Mouse (Mus musculus) embryonic fibroblast, embryonic 13.5 days (primary cell): ENCODE data around the gene Fuz. TPM values are rescaled to one million over a fixed set of nuclear protein-coding genes. Genes with fewer than 3 reads are reported as not detected.

Experiments
- H3K27ac ChIP-seq: 2 replicates; pipeline ENCODE4 v1.5.1; 2012; ENCODE audit warnings: low read length, control low read depth, inconsistent platforms; ENCODE audit not compliant: insufficient read depth
- H3K4me1 ChIP-seq: 2 replicates; pipeline ENCODE4 v1.6.1; 2011; ENCODE audit warnings: low read length; ENCODE audit not compliant: control insufficient read depth, insufficient read depth
- H3K4me3 ChIP-seq: 2 replicates; pipeline ENCODE4 v1.5.1; 2011; ENCODE audit warnings: mild to moderate bottlenecking, control low read depth, low read length; ENCODE audit not compliant: insufficient read depth
- CTCF ChIP-seq: IDR thresholded peaks from 2 replicates; pipeline ENCODE4 v1.5.1; 2011; ENCODE audit warnings: mild to moderate bottlenecking, control low read depth, low read length, moderate library complexity, borderline replicate concordance; ENCODE audit not compliant: insufficient read depth
- POLR2A ChIP-seq: IDR thresholded peaks from 2 replicates; pipeline ENCODE4 v1.6.1; 2011; ENCODE audit warnings: low read depth, mild to moderate bottlenecking, control low read depth, low read length, moderate library complexity
- polyA plus RNA-seq: library from polyadenylated mRNA; stranded (reverse); fragments of >200 nt; gene quantifications from 2 replicates; pipeline ENCODE4 v1.2.4, GENCODE M21; 2011; ENCODE audit warnings: low read depth; ENCODE audit not compliant: missing spikeins, insufficient read length

Fuz gene
- polyA plus RNA-seq: 11.1 and 11.5 TPM in 2 replicates

DNA sequence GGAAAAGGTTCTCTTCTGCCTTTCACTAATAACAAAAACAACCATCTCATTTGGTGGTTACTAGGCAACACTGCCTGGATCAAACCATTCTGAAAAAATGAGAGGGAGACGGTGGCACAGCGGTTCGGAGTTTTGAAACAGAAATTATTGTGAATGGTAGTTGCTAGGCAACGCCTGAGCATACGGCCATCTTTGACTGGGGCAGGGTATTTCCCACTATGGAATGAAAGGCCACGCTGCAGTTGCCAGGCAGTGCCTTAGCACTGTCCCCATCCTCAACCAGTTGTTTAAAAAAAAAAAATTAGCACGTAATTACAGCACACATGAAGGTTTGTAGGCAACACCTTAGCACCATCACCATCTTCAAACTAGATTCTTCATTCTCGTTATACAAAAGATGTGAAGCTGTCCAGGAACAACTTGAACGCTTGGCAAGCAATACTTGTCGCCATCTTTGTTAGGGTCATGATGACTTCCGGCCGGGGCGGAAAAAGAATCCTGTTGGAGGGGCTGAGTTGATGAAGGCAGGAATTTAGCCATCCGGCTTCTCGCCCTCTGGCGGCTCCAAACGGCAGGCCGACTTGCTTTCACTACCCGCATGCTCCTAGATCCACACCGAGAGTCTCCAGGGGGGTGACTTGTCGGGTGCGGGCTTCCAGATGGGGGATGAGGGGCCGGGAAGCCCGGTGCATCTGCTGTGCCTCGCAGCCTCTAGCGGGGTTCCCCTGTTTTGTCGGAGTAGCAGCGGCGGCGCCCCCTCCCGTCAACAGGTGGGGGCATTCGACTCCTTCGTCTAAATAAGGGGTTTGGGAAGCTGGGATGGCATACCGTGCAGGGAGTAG lies at the start of gene Fuz:
Gene Fuz (plus strand): TSS at position 487 of the 842 bp plus-strand sequence.
- peak within 1 kb of the TSS; percentile 46 for H3K4me3 ChIP-seq
- H3K27ac ChIP-seq: peak within 1 kb of the TSS; percentile 80
- H3K4me1 ChIP-seq: peaks cover 3% of the 10 kb centered on the region; the same call in 1 of the 2 replicates
- 0 out of 2 replicates have a peak, but pooled peaks have one; percentile 7 for TF ChIP-seq CTCF
- peak; percentile 44 for TF ChIP-seq POLR2A

DNA sequence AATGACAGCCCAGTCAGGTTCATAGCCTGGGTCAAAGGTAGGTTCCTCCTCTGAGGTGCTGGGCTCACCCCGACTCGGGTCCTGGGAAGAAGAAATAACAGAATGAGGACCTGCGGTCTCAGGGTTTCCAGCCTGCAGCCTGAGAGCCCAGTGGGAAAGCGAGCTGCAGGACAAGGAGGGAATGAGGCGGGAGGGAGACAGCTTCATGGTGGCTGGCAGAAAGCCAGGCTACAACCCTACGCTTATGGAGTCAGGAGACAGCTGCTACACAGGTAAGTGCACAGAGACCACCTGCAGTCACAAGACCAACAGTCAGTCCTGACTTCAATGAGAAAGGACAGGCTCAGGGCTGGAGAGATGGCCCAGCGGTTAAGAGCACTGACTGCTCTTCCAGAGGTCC lies 49.1 kb upstream of the Fuz start:
- peaks cover 13% of the 10 kb centered on the region for H3K4me1 ChIP-seq
- no peak overlapping the region for H3K4me3 ChIP-seq
- no peak overlapping the region for H3K27ac ChIP-seq
- TF ChIP-seq POLR2A (no peak), CTCF (no peak)

DNA sequence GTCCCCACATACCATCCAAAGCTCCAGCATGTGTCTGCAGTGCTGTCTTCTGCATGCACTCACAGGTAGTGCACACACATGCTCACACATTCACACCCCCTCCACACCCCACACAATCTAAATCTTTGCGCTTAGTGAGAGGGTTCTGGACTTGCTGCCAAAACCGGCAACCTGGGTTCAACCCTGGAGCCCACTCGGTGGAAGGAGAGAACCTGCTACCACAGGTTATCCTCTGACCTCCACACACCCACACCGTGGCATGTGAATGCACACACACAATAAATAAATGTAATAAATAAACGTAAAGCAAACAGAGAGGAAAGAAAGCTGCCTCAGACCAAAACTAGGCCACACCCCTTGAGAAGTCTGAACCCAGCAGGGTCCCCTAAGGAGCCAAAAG lies 48.1 kb upstream of the Fuz start:
- no peak for TF ChIP-seq CTCF
- TF ChIP-seq POLR2A: no peak
- peak overlapping the region; percentile 60 for H3K4me3 ChIP-seq
- no peak overlapping the region for H3K27ac ChIP-seq
- peaks cover 13% of the 10 kb centered on the region for H3K4me1 ChIP-seq

GRCm38 (mm10) chr7:44848561-44849415 lies 47.1 kb upstream of the Fuz start, which contains the start of the genes Akt1s1 and Tbc1d17:
Gene Akt1s1 (plus strand): TSS chr7:44848991.
Gene Tbc1d17 (minus strand): TSS chr7:44849079.
- TF ChIP-seq CTCF (no peak), POLR2A (peak; percentile 49)
- Histone ChIP-seq H3K4me1 (peaks cover 17% of the 10 kb centered on the region), H3K4me3 (peak within 1 kb of the TSS; percentile 60), H3K27ac (peak within 1 kb of the TSS; percentile 92)

DNA sequence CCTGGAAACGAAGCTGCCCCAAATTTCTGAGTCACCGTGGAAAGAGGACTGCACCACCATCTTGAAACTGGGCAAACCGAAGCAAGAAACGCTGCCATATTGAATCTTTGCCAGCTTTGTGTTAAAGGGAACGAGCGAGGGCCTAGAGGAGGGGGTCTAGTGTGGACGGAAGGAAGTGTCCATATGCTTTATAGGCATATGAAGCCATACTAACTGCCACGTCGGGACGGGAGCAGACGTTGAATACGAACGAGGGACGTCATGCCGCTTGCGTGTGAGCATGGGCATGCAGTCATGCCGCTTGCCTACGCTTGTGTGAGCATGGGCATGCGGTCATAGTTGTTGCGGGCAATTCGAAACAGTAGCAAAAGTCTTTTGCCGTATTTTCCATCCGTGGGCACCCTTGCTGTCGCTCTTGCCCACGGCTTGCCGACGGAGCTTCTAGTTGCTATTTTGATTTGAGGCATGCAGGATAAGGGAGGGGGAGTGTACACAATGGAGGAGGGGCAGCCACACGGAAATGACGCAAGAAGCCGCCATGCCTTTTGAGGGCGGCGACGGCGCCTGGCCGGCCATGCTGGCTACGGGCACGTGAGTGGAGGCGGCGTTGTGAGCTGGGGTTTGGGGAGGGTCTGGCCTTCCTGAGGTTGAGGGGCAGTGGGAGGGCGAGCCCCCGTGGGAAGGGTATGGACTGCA lies 46.3 kb upstream of the Fuz start:
- Histone ChIP-seq H3K4me1 (peaks cover 17% of the 10 kb centered on the region), H3K27ac (peak overlapping the region; percentile 92), H3K4me3 (peak overlapping the region; percentile 60)
- TF ChIP-seq POLR2A (peak; percentile 76), CTCF (no peak)

GRCm38 (mm10) chr7:44850146-44850545 lies 45.7 kb upstream of the Fuz start:
- Histone ChIP-seq H3K27ac (peak overlapping the region; percentile 92), H3K4me1 (peaks cover 17% of the 10 kb centered on the region), H3K4me3 (peak overlapping the region; percentile 60)
- TF ChIP-seq CTCF: no peak
- peak; percentile 53; the same call in 1 of the 2 replicates for TF ChIP-seq POLR2A

GRCm38 (mm10) chr7:44850789-44851624 lies 44.9 kb upstream of the Fuz start:
- TF ChIP-seq POLR2A: no peak; the same call in 1 of the 2 replicates
- no peak for TF ChIP-seq CTCF
- peaks cover 17% of the 10 kb centered on the region for H3K4me1 ChIP-seq
- peak overlapping the region; percentile 92 for H3K27ac ChIP-seq
- H3K4me3 ChIP-seq: peak overlapping the region; percentile 60

GRCm38 (mm10) chr7:44851625-44852234 lies 44.1 kb upstream of the Fuz start:
- TF ChIP-seq POLR2A (0 out of 2 replicates have a peak, but pooled peaks have one; percentile 23), CTCF (no peak)
- H3K4me3 ChIP-seq: no peak overlapping the region

More at GRCm38 (mm10) chr7:44851625-44852234, 44.1 kb upstream of the Fuz start:
- Histone ChIP-seq H3K4me1 (peaks cover 17% of the 10 kb centered on the region), H3K27ac (no peak overlapping the region)
